22 mouse cellular contexts compared by ENCODE assay signal in the genomic region with DNA sequence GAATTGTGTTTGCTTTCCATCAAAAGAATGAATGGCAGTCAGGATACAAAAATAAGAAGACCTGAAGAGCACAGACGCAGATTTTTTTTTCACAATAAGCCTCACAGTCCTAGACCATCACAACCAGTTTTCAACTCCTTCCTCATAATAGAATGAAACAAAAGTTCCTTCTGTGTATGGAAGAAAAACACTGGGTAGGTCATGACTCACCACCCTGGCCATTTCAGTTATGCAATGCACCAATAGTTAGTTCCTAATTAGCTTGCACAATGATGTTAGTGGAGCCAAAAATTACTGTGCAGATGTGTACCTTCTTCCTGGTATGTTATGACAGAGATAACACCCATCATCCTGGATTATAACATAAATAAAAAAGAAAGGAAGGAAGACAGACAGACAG.
A peak's percentile ranks its signal among the peaks of the same experiment; 100 is the strongest.
DNase-seq lines count a peak whose midpoint lies in the region; ATAC-seq and TF ChIP-seq lines count a peak whose summit lies in the region.
"Had no signal": no experiment of that assay in that cellular context is flagged by ENCODE, and none has a peak within 500 bp of the region (broad histone marks: within the 10 kb centered on the region; RNA-seq: fewer than 3 reads in every experiment).

No protein-coding gene starts in this region.

- no peak overlapping the region for H3K4me2 ChIP-seq in lung, postnatal 0 days (replicated peaks; ENCODE audit: low read depth, low read length)
- H3K4me2 ChIP-seq: liver, embryonic 15.5 days; midbrain, embryonic 11.5 days had no signal

- intact Hi-C loops in left cerebral cortex, adult 2 months (cut with DNase I), result no loop called here

- H3K9me3 ChIP-seq in lung, postnatal 0 days (ENCODE audit: low read length), result no peaks in the 10 kb centered on the region
- H3K9me3 ChIP-seq: embryonic facial prominence, embryonic 10.5 days; forebrain, embryonic 10.5 days; limb, embryonic 10.5 days; liver, embryonic 15.5 days had no signal

- H3K36me3 ChIP-seq in lung, postnatal 0 days (ENCODE audit: insufficient read depth, low read length), result no peaks in the 10 kb centered on the region
- H3K36me3 ChIP-seq: embryonic facial prominence, embryonic 10.5 days; forebrain, embryonic 10.5 days; limb, embryonic 10.5 days; liver, embryonic 15.5 days had no signal

- peak; percentile 42; the same call in 1 of the 2 replicates for TF ChIP-seq EP300 in lung, postnatal 0 days (IDR thresholded peaks at IDR 0.05)

- peak; percentile 69 for ATAC-seq in lung, postnatal 0 days
- ATAC-seq in frontal cortex, adult (ENCODE audit: low TSS enrichment), result no peak
- ATAC-seq: hindbrain, postnatal 0 days had no signal

- no peaks in the 10 kb centered on the region for H3K4me1 ChIP-seq in lung, postnatal 0 days (ENCODE audit: insufficient read depth, low read depth, low read length)
- H3K4me1 ChIP-seq: embryonic facial prominence, embryonic 10.5 days; forebrain, embryonic 10.5 days; limb, embryonic 10.5 days; liver, embryonic 15.5 days had no signal

- DNase-seq in adrenal gland, postnatal 36 days, result peak; percentile 14 to 20
- DNase-seq in adrenal gland, postnatal 10 days, result no peak
- peak; percentile 79 for DNase-seq in lung, postnatal 0 days (ENCODE audit: low spot score)
- DNase-seq in lung, postnatal 14 days, result no peak
- peak; percentile 87 for DNase-seq in gonadal fat pad, adult 2 months (ENCODE audit: low read depth)
- peak; percentile 4 for DNase-seq in skeletal muscle tissue, adult 2 months (ENCODE audit: low read depth, low spot score)
- no peak for DNase-seq in left cerebral cortex, adult 2 months (ENCODE audit: extremely low spot score in 1 of 2, low spot score in 2 of 2)
- DNase-seq: adrenal gland, adult 8-10 months; cerebellum, postnatal 10 days; heart, adult 2 months; heart, postnatal 36 days; kidney, adult 8-10 months; kidney, postnatal 36 days; right cerebral cortex, adult 18-20 months; thymus, postnatal 25 days had no signal

- H3K27me3 ChIP-seq in lung, postnatal 0 days (replicated peaks; ENCODE audit: insufficient read depth, low read length), result no peaks in the 10 kb centered on the region
- H3K27me3 ChIP-seq: liver, embryonic 15.5 days had no signal

- 63% methylated on average over 1 of the region's 1 CpGs for WGBS in lung, postnatal 0 days

- H3K4me3 ChIP-seq in lung, postnatal 0 days (ENCODE audit: low read depth, low read length), result no peak overlapping the region
- H3K4me3 ChIP-seq in left cerebral cortex, adult 2 months, result no peak overlapping the region
- H3K4me3 ChIP-seq: embryonic facial prominence, embryonic 10.5 days; forebrain, embryonic 10.5 days; heart, adult 2 months; limb, embryonic 10.5 days; liver, embryonic 15.5 days had no signal

- no peak overlapping the region for H3K27ac ChIP-seq in lung, postnatal 0 days (ENCODE audit: low read length)
- no peak overlapping the region for H3K27ac ChIP-seq in left cerebral cortex, adult 2 months
- H3K27ac ChIP-seq: embryonic facial prominence, embryonic 10.5 days; forebrain, embryonic 10.5 days; heart, adult 2 months; hindbrain, postnatal 0 days; limb, embryonic 10.5 days; liver, embryonic 15.5 days had no signal

- no peak overlapping the region for H3K9ac ChIP-seq in lung, postnatal 0 days (replicated peaks; ENCODE audit: low read depth)
- H3K9ac ChIP-seq: liver, embryonic 15.5 days had no signal

- TF ChIP-seq CTCF in lung, postnatal 0 days (IDR thresholded peaks at IDR 0.05), result no peak
- TF ChIP-seq CTCF in left cerebral cortex, adult 2 months (IDR thresholded peaks at IDR 0.05), result no peak

Comparison
In these comparisons a context has a peak if more than half of its experiments do, and no peak if none do; other contexts are left out.
1. DNase-seq: peak in adrenal gland, postnatal 36 days (2 of 2), lung, postnatal 0 days (single experiment), gonadal fat pad, adult 2 months (single experiment) and skeletal muscle tissue, adult 2 months (single experiment); none in adrenal gland, postnatal 10 days (single experiment), lung, postnatal 14 days (single experiment) and left cerebral cortex, adult 2 months (0 of 2).